13 mouse cellular contexts compared by ENCODE assay signal in genomic region chr14:11723876-11724275, GRCm38 (mm10).
"Had no signal": no experiment of that assay in that cellular context is flagged by ENCODE, and none has a peak within 500 bp of the region (broad histone marks: within the 10 kb centered on the region; RNA-seq: fewer than 3 reads in every experiment).

No protein-coding gene starts in this region.

- DNase-seq: gastrocnemius, adult 2 months; gastrocnemius, postnatal 10 days; gastrocnemius, postnatal 25 days; heart, postnatal 10 days; heart, postnatal 4 days; kidney, adult 18-20 months; kidney, adult 8-10 months; kidney, postnatal 10 days; kidney, postnatal 25 days; kidney, postnatal 4 days; liver; liver, embryonic 13.5 days; liver, postnatal 0 days had no signal
